Mouse (Mus musculus) macrophage (primary cell): ENCODE measurements around the gene Celsr3. TPM values are rescaled to one million over a fixed set of nuclear protein-coding genes. Genes with fewer than 3 reads are reported as not detected.

ENCODE experiments used
- H3K27ac ChIP-seq: fragments of 350-480 bp; formaldehyde crosslinking; 2 replicates; pipeline ENCODE4 v1.9.0; 2021
- H3K36me3 ChIP-seq: fragments of 350-480 bp; formaldehyde crosslinking; 2 replicates; pipeline ENCODE4 v1.9.0; 2021; ENCODE audit errors: inconsistent target
- H3K4me3 ChIP-seq: fragments of 350-480 bp; formaldehyde crosslinking; 2 replicates; pipeline ENCODE4 v1.9.0; 2021; ENCODE audit errors: inconsistent target
- H3K79me2 ChIP-seq: fragments of 350-480 bp; formaldehyde crosslinking; 2 replicates; pipeline ENCODE4 v1.9.0; 2021; ENCODE audit errors: inconsistent target
- WGBS: methylation state at CpG from one replicate; pipeline ENCODE4 v1.1.7; 2026; ENCODE audit warnings: inconsistent platforms; ENCODE audit not compliant: missing documents; 5-methylcytosine and 5-hydroxymethylcytosine counted together
- polyA plus RNA-seq: library from polyadenylated mRNA; stranded (reverse); fragments of 250-400 nt; gene quantifications from 3 replicates; pipeline ENCODE4 v1.2.4, GENCODE M21; 2018; ENCODE audit warnings: inconsistent platforms

Celsr3 gene
- polyA plus RNA-seq, 1 experiment from 2014 or later, result 0.53 TPM

DNA sequence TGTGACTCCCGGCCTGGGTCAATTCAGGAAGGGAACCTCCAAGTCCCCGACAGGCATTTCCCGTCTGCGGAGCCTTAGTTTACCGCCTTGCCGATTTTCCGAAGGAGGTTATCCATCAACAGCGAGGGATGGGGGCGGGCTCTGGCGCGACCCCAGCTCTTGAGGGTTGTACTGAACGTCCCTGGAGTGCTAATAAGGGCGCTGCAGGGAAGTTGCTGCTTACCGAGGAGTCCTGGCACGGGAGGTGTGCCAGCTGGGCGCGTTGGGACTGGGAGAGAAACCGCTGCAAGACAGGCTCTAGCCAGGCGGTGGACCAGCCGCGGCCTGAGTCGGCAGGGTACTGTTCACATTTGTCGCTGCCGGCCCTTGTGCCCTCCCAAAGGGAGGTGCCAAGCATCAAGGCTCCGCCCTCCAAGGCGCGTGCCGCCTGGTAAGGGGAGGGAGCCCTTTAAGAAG, 28.1 kb downstream of the Celsr3 start:
- H3K79me2 ChIP-seq, result no peaks in the 10 kb centered on the region
- peak overlapping the region; percentile 84 for H3K4me3 ChIP-seq
- peaks cover 25% of the 10 kb centered on the region for H3K36me3 ChIP-seq
- WGBS, result under 1% methylated on average over 28 of the region's 28 CpGs
- peak overlapping the region; percentile 93 for H3K27ac ChIP-seq

GRCm38 (mm10) chr9:108855335-108855734, 29.2 kb downstream of the Celsr3 start:
- peaks cover 28% of the 10 kb centered on the region for H3K36me3 ChIP-seq
- 99% methylated on average over 5 of the region's 5 CpGs for WGBS
- H3K27ac ChIP-seq, result no peak overlapping the region
- H3K79me2 ChIP-seq, result no peaks in the 10 kb centered on the region
- no peak overlapping the region for H3K4me3 ChIP-seq

DNA sequence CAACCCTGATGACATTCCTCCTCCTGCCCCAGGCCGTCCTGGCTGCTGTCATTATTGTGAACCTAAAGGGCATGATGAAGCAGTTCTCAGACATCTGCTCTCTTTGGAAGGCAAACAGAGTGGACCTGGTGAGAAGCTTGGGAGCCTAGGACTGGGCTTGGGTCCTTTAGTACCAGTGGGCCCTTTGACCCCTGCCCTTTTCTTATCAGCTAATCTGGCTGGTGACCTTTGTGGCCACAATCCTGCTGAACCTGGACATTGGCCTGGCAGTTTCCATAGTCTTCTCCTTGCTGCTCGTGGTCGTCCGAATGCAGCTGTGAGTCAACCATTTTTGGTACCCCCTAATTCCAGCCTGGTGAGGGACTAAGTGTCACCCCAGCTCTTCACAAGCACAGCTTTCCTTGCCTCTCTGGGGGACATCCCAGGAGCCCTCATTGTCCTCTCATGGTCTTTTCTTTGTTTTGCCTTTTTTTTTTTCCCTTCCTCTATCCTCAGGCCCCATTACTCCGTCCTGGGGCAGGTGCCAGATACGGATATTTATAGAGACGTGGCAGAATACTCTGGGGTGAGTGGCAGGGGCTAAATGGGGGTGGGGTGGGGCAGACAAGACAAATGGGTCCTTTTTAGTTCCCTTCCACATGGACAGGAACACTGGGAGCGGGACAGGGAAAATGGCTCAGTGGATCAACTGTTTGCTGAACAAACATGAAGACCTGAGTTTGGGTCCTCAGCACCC, 32.8 kb downstream of the Celsr3 start:
- Histone ChIP-seq H3K36me3 (peaks cover 41% of the 10 kb centered on the region), H3K27ac (no peak overlapping the region), H3K79me2 (no peaks in the 10 kb centered on the region), H3K4me3 (no peak overlapping the region)
- 86% methylated on average over 7 of the region's 8 CpGs for WGBS

Other genes starting within 250 kb of the Celsr3 start
- gene Wdr6, start 247.6 kb upstream of the Celsr3 start, polyA plus RNA-seq, result 3.1 to 7.5 TPM (median 7.5 TPM) in 3 replicates
- gene P4htm, start 228.7 kb upstream of the Celsr3 start, polyA plus RNA-seq, result 0.16 to 0.70 TPM (median 0.33 TPM) in 3 replicates
- gene Arih2, start 176.9 kb upstream of the Celsr3 start, polyA plus RNA-seq, result 22.7 to 40.8 TPM (median 29.9 TPM) in 3 replicates
- 28.0 to 35.2 TPM (median 33.4 TPM) in 3 replicates for gene Slc25a20, start 164.2 kb upstream of the Celsr3 start, polyA plus RNA-seq
- 20.7 to 69.9 TPM (median 46.8 TPM) in 3 replicates for gene Prkar2a, start 137.0 kb upstream of the Celsr3 start, polyA plus RNA-seq
- gene Ip6k2, start 42.5 kb upstream of the Celsr3 start, polyA plus RNA-seq, result 21.7 to 28.6 TPM (median 24.7 TPM) in 3 replicates
- 10.6 to 19.3 TPM (median 11.4 TPM) in 3 replicates for gene Nckipsd, start 18.0 kb upstream of the Celsr3 start, polyA plus RNA-seq
- 5.2 to 17.9 TPM (median 8.1 TPM) in 3 replicates for gene Slc26a6, start 27.0 kb downstream of the Celsr3 start, polyA plus RNA-seq
- not detected in 3 replicates for gene Tmem89, start 88.3 kb downstream of the Celsr3 start, polyA plus RNA-seq
- gene Uqcrc1, start 110.3 kb downstream of the Celsr3 start, polyA plus RNA-seq, result 93.6 to 149 TPM (median 105 TPM) in 3 replicates
- 0.11 to 0.42 TPM (median 0.14 TPM) in 3 replicates for gene Col7a1, start 127.3 kb downstream of the Celsr3 start, polyA plus RNA-seq
- not detected in 3 replicates for gene Ucn2, start 159.7 kb downstream of the Celsr3 start, polyA plus RNA-seq
- gene Pfkfb4, start 165.5 kb downstream of the Celsr3 start, polyA plus RNA-seq, result 23.2 to 27.5 TPM (median 24.0 TPM) in 3 replicates
- gene Shisa5, start 212.2 kb downstream of the Celsr3 start, polyA plus RNA-seq, result 392 to 901 TPM (median 421 TPM) in 3 replicates
- gene Trex1, start 233.4 kb downstream of the Celsr3 start, polyA plus RNA-seq, result 60.4 to 194 TPM (median 98.8 TPM) in 3 replicates
- 6.3 to 9.1 TPM (median 6.5 TPM) in 3 replicates for gene Atrip, start 247.8 kb downstream of the Celsr3 start, polyA plus RNA-seq